Mouse (Mus musculus): Measurements from ENCODE around the gene Gemin7. TPM values are rescaled to one million over a fixed set of nuclear protein-coding genes. Genes with fewer than 3 reads are reported as not detected.
"Not testable (repeated sequence)": the region's sequence is repeated elsewhere in the genome, so short reads cannot be mapped to it uniquely, and the experiment has no call there.

The Gemin7 gene
- 10 to 100 TPM; 54.7 to 56.2 TPM for total RNA-seq (2021)
- long read RNA-seq, experiment 1, transcript Gemin7-201 (2 exons, 763 nt): major isoform, 81 of 96 reads
- long read RNA-seq, experiment 1, partial matches to known transcripts: 11 of 96 reads
- long read RNA-seq, experiment 1, other reads (novel, unspliced or antisense): 2 of 96 reads
- long read RNA-seq, experiment 2, transcript Gemin7-201 (2 exons, 763 nt): major isoform, 44 of 53 reads
- long read RNA-seq, experiment 2, partial matches to known transcripts: 0 of 53 reads
- long read RNA-seq, experiment 2, other reads (novel, unspliced or antisense): 9 of 53 reads

DNA sequence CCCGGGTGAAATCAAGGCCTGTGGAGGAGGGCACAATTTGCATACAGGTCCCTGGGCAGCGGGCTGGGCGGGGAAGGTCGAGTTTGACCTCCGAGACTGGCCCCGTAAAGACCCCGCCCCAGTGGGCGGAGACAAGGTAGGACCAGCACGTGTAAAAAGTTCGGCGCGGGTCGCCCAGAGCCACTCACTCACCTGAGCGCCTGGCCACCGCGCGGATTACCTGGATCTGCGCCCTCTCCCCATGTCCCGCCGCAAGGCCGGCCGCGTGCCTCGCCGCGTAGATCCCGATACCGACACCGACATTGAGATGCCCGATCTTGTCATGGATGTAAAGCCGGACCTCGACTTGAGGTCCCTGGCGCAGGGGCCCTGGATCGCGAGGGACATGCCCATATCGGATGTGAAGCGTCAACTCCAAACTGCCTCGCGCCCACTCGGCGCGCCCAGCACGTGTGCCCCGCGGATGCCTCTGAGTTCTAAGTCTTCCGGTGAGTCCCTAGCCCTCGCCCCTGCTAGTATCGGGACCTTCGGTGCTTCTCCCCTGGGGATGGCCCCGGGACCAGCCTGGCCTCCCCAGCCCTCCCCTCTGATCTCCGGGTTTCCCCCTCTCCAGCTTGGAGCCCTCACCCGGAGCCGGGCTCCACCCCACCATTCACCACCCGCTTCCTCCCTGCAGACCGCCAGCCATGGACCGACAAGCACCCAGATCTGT, at the start of gene Gemin7, which contains the start of gene Zfp296:
Gene Gemin7 (minus strand): TSS at position 455 of the 712 bp plus-strand sequence.
Gene Zfp296 (plus strand): TSS at position 147 of the 712 bp plus-strand sequence.
- peak; percentile 35 for DNase-seq

DNA sequence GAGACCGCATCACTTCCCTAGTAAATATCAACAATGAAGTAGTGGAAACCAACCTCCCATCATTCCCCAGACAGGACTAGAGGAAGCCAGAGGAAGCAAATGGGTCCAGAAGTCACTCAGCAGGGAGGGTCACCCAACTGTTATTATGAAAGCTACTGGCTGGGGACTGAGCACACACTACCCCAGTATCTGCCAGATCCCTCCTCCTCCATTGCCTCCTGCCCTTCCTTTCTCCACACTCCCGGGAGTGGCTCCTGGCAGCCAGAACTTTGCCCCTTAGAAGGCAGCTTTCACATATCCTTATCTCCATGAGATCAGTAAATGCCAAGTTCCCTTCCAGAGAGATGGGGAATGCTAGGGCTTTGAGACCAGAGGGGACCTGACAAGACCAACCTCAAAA, 46.0 kb upstream of the Gemin7 start:
- no peak for DNase-seq

DNA sequence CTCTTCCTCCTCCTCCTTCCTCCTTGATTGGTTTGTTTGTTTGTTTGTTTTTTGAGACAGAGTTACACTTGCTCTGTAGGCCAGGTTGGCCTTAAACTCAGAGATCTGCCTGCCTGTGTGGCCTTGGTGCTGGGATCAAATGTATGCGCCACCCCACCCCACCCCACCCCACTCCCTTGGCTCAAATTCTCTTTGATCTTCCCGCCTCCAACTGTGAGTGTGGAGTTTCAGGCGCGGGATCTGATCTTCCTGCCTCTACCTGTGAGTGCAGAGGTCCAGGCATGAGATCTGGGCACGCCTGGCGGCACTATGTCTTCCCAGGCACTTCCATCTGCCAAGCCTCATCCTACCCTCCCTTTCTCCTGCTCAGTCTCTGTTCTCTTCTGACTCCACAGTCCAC, 44.8 kb upstream of the Gemin7 start:
- DNase-seq: no peak

DNA sequence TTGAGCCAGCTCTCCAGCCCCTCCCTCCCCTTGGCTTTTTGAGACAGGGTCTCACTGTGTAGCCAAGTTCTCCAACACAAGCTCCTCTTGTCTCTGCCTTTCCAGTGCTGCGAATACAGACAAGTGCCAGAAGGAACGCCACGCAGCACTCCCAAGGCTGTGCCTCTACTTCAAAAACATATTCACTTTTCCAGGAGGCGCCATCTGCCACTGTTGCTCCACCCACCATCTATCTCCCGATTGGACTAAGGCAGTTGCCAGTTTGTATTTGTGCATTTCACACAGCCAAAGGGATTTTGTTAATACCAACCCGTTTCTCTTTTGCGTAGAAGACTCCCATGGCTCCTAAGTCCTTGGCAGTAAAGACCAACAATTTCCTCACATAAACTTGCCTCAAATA, 43.4 kb upstream of the Gemin7 start:
- DNase-seq: no peak

DNA sequence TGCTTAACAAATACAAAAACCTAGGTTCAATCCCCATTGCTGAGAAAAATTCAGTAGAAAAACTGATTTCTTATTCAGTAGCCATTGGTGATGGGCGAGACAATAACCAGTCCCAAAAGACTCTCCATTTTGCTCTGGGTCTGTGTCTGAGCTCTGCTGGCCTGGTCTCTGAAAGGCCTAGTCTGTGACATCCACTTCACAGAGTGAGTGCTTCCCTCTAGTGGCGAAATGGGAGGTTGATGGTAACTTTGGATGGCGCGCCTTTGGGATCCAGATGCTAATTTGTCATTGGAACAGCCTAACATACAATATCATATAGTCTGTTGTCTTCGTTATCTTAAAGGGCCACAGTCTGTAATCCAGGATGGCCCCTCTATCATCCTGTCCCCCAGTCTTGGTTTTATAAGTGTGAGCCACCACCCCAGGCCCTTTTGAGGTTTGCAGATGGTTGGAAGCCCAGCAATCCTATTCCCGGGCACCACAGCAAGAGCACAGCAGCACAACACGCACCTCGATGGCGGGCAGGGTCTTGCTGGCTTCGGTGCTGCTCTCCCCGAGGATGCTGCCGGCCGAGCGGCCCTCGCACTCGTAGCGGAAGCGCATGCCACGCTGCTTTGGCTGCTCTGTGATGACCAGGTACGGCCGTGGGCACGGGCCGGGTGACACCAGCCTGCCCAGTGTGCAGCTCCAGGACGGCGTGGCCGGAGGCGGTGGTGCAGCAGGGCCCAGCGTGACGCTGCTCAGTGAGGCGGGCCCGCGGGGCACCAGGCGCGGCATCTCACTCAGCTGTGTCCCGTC, 41.8 kb upstream of the Gemin7 start:
- peak; percentile 85 for DNase-seq

DNA sequence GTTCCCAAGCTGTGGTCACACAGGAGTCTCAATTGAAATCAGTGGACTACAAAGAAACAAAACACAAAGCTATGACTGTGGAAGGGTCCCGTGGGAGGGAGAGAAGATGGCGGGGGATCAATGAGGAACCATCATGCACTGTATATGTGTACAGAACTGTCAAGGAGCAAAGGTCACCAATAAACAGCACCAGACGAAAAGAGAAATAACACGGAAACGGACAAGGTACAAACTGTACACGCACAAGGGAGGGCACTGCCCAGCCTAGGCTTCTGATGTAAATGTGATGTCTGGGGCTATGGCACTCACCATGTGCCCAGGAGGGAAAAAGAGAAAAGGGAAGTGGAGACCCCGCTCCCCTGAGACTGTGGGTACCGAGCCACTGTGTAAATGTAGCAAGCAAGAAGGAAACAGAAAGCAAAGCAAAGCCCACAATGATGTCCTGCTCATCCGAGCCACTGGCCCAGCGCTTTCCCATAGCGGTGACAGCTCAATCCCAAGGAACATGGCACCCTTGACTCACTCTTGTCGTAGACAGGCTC, 37.7 kb upstream of the Gemin7 start:
- no peak for DNase-seq

DNA sequence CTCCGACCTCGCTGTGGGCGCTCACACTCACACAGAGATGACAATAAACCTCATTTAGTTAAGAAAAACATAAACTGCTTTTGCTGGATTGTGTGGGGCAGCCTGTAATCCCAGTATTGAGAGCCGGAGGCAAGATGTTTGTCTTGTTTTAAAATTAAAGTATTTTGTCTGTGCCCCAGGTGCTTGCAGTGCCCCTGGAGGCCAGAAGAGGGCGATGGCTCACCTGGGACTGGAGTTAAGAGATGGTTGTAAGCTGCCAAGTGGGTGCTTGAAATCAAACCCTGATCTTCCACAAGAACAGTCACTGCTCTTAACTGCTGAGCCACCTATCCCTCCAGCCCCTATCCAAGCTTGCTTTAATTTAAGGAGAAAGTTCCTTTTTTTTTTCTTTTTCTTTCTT, 33.6 kb upstream of the Gemin7 start:
- no peak for DNase-seq

DNA sequence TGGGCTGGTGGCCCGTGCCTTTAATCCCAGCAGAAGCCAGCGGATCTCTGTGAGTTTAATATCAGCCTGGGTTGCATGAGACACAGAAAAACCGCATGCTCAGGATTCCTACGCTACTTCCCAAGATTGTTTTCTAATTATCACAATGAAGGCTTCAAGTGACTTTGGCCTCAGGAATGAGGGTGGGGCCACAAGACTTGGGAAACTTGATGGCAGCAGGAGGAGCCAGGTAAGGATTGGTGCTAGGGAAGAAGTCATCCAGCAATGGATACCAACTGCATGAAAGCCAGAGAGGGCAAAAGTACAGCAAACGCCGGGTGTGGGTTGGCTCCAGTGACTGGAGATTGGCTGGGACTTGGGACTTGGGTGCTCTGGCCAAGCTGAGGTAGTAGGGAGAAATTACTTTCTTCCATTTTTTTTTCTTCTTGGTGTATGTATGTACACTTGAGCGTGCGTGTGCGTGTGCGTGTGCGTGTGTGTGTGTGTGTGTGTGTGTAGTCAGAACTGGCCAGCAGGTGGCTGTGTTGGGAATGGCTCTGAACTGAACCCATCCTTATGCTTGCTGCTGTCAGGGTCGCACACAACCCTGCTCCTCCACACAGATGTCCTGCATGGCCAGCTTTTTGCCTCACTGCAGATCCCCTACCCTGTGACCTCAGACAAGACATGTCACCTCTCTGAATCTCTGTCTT, 32.4 kb upstream of the Gemin7 start:
- DNase-seq: no peak

DNA sequence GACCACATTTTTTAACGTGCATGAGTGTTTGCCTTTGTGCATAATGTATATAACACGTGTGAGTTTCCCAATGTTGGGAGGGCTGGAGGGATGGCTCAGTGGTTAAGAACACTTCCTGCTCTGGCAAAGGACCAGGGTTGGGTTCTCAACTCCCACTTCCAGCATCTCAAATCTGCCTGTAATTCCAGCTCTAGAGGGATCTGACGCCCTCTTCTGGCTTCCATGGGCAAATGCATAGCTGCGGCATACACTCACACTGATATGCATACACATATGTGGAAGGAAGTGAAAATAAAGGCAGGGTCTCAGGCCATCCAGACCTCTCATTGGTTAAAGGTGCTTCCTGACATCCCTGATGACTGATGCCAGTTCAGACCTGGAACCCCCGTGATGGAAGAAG, 29.9 kb upstream of the Gemin7 start:
- no peak for DNase-seq

DNA sequence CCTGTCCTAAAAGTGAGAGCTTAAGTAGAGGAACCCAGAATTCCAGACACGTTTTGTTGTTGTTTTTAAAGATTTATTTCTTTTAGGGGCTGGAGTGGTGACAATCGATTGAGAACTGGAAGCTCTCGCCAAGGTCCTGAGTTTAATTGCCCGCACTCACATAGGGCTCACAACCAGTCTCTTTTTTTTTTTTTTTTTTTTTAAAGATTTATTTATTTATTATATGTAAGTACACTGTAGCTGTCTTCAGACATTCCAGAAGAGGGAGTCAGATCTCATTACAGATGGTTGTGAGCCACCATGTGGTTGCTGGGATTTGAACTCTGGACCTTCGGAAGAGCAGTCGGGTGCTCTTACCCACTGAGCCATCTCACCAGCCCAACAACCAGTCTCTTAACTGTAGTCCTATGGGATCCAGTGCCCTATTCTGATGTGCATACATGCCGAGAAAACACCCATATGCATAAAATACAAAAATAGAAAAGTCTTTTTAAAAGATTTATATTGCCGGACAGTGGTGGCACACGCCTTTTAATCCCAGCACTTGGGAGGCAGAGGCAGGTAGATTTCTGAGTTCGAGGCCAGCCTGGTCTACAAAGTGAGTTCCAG, 27.3 kb upstream of the Gemin7 start:
- DNase-seq: not testable (repeated sequence)

DNA sequence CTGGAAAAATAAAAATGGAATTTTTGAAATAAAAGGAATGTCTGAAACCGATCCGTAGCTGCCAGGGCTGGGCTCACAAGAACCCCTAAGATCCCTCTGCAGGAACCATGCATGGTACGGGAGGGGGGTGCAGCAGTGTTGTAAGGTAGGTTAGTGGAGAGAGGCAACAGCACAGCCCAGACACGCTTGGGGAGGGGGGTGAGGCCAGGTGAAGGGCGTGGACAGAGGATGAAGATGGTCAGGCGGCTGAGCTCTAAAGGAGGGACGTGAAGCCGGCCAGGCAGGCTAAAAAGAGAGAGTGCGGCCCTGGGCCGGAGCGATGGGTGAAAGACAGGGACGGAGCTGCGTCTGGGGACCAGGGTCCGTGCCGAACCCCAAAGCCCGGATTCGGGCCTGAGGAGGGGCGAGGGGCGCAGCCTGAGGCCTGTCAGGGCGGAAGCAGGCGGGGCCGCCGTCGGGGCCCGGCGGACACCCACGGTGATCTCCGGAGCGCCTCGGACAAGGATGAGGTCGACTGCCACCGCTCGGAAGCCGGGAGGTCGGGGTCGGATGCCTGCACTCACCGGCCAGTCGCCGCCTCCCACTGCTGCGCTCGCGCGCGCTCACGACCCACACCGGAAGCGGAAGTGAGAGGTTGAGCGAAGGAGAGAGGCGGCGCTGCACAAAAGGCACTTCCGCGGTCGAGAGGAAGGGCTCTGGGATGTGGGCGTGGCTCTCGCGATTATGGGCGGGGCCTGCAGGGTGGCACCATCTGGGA, 26.6 kb upstream of the Gemin7 start, which contains the start of gene Clasrp:
Gene Clasrp (minus strand): TSS at position 638 of the 757 bp plus-strand sequence.
- DNase-seq: peak; percentile 98

DNA sequence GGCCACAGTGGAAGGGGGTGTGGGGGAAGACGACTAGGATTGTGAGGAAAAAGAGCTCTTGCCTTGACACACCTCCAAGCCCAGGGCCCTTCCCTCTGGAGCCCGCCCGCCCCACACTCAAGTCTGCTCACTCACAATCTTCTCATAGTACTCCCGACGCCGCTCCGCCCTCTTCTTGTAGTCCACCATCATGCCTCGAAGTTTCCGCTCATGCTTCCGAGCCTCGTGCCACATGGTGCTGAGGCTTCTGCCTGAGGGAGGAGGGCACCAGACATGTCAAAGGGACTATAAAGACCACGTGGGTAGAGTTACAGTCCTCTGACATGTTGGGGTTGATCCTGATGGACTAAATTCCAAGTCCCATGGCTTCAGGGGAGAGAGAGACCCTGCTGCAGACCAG, 25.7 kb upstream of the Gemin7 start:
- DNase-seq: no peak

DNA sequence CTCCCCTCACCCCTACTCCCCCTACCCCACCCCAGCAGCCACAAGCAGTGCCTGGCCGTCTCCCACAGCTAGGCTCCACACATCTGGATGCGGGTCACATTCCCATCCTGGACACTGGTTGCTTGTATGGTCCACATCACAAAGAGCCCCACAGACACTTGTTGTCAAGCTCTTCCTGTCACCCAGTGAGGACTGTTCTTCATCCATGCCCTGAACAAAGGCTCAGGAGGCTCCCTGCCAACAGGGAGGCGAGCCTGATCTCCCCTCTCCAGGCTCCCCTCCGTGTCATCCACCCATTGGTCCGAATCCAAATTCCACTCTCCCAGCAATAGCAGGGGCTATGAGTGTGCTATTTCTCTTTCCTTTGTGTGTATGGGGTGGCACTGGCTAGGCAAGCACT, 23.2 kb upstream of the Gemin7 start:
- no peak for DNase-seq

DNA sequence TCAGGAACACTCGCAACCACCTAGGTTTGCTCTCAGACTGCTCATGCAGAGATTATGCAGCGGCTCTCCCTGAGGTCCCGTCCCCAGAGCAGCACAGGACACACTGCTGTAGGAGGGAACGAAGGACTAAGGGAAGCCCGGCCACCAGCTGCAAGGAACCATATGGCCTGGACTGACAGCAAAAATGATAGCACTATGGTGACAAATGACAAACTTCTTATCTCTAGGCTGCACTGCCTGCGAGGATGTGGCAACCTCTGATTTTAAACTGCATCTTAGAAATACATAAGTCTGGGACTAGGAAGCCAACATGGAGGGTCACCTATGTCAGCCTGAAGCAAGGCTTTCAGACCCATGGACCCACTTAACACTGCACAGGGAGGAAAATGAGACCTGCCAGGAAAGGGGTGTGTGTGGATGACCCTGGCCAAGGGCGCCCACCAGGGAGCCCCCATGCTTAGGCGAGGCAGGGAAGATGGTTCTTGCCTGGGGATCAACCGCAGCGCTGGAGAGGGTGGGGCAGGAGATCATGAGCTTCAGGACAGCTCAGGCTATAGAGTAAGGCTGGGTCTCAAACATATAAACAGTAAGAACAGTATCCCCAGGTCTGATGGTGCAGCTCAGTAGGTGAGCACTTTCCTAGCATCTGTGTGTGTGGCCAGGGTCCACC, 15.8 kb upstream of the Gemin7 start:
- DNase-seq: no peak

DNA sequence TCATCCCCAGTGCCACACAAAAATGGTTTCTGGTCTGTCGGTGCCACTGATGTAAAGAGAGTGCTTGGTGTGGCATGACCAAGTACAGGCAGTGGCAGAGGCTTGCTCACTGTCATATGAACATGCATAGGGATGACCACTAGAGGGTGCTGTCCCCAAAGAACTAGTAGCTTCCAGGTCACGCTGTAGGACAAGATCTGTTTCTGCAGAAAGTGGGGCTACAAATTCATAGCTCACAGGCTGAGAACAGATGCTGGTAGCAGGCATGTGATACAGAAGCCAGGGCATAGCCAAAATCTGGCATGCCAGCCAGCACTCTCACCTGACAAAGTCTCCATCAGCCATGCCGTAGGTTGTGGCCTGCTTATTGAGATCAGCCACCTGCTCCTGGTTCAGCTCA, 12.5 kb upstream of the Gemin7 start:
- DNase-seq: peak; percentile 84

DNA sequence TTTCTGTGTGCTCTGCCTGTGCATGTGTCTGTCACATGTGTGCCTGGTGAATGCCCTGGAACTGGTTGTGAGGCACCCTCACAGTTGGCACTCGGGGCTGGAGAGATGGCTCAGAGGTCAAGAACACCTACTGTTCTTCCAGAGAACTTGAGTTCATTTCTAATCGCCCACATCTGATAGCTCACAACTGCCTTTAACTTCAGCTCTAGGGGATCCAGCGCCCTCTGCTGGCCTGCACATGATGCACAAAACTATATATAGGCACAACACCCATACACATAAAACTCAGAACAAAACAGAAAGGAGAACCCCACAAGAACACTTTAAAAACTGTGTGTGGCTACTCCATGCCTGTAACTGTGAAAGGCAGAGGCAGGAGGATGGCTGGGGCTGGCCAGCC, 11.8 kb upstream of the Gemin7 start:
- DNase-seq: peak; percentile 69

DNA sequence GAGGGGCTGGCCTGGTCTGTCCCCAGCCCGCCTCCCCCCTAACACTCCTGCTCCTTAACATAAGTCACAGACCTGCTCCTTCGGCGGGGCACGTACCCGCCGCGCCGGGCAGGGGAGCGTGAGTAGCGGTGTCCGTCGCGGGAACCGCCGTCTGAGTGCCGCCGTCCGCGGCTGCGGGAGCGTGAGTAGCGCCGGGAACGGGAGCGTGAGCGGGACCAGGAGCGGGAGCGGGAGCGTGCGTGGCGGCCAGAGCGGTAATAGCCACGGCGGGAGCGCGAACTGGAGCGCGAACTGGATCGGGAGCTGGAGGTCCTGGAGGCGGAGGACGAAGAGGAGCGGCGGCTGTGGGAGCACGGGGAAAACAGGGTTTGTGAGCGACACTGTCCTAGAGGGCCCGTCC, 8.9 kb upstream of the Gemin7 start:
- no peak for DNase-seq

DNA sequence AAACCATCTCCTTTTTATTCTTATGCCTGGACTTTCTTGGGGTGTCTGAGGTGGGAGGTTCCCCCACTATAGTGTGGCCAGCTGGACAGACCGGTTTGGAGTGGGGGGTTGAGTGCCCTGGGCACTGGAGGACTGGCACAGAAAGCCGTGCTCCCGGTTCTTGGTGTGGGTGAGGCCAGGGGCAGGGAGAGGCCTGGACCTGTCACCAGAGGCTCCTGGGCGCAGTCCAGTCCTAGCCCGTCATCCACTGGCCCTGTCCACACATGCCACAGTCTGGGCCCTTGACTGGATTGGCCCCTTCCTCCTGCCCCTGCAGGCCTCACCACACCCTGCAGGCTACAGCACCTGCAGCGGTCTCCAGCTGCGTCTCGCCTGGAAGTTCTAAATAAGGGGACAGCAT, 3.2 kb upstream of the Gemin7 start:
- no peak for DNase-seq

DNA sequence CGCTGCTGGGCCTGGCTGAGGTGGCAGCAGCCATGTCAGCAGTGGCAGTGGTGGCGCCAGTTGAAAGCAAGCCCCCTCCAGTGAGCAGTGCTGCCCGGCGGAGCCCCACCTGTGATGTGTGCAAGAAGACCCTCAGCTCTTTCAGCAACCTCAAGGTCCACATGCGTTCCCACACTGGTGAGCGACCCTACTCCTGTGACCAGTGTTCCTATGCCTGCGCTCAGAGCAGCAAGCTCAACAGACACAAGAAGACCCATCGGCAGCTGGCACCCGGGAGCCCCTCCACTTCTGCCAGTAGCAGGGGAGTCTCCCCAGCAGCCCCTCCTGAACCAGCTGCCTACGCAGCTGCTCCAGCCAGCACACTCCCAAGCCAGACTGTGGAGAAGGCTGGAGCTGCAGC, 2.4 kb upstream of the Gemin7 start:
- DNase-seq: no peak

DNA sequence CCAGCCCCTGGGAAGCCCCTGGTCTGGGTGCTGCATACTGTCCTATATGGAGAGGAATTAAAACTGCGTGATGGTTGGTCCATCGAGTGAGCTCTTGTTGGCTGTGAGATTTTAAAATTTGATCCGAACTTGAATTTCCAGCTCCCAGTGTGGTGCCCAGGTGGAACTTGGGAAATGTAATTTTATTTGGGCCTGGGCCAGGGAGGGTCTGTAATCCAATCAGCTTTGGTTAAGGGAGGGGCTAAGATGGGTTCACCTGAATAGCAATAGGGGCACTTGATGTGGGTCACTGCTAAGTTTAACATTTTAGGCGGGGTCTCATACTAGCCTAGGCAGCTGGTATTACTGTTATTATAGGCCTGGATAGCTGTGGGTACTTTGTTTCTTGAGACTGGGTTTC, 1.0 kb upstream of the Gemin7 start:
- DNase-seq: no peak

Measured in adrenal gland, postnatal 10 days (tissue).